Mouse (Mus musculus): ENCODE results near the gene Kbtbd7. TPM values are rescaled to one million over a fixed set of nuclear protein-coding genes. Genes with fewer than 3 reads are reported as not detected.
"Not testable (repeated sequence)": the region's sequence is repeated elsewhere in the genome, so short reads cannot be mapped to it uniquely, and the experiment has no call there.

Gene Kbtbd7
- total RNA-seq (2021), result 10 to 100 TPM; 37.5 to 40.7 TPM

DNA sequence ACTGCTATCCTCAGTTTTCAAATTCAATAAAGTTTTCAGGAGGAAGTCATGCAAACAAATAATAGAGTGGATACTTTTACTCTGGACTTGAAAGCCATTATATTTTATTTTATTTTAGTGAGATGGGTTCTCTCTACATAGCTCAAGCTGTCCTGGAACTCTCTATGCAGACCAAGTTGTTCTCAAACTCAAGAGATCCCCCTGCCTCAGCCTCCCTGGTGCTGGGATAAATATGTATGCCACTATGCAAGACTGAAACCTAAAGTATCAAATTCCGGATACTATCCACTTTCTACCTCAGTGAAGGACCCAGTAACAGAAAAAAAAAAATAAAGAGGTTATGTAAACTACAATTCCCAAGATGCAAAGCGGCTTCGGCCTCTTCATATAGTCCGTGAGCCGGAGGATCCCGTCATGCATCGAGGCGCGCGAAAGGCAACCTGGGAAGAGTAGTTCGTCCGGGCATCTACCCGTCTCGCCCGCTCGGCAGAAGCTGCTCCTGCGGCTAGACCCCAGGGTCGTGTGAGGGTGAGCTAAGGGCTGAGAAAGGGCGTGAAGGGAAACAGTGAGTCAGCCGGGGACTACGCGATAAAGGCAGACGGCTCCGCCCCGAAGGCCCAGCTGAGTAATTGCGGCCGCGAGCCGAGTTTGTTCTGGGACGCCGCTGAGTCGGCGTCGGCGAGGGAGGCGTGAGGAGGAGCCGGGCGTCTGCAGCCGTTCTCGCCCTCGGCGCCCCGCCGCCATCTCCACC lies at the start of gene Kbtbd7:
Kbtbd7 (plus strand) TSS at position 533 of the 751 bp plus-strand sequence.
- intact Hi-C loops (cut with DNase I), result no loop called here
- peak; percentile 93 for DNase-seq

DNA sequence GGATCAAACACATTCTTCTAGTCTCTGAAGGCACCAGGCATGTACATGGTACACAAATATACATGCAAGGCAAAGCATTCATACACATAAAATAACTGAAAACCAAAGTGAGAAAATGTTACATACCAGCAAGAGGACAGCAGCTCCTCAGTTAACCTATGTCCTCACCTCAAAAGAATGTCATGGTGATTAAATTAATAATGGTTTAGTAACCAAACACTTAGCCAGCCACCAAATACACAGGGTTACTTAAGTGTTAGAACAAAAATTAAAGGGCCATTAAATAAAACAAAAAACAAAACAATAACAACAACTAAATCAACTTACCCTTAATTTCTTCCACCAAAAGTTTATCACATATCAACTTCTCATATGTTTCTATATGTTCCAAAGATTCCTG lies 49.3 kb upstream of the Kbtbd7 start:
- no peak for DNase-seq
- intact Hi-C loops (cut with DNase I), result no loop called here

DNA sequence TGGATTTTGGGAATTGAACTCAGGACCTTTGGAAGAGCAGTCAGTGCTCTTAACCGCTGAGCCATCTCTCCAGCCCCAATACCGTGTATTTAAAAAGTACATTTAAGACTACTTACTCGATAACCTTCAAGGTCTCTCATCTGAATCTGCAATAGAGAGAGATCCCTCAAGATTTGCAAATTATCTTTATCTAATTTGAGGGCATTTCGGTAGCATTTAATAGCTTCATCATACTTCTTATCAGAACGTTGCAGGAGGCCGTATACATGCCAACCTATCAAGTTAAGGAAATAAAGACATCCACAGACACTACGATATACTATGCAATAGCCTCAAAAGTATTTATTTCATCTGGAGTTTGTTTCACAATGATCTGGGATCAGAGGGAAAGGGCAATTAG lies 43.2 kb upstream of the Kbtbd7 start:
- intact Hi-C loops (cut with DNase I), result no loop called here
- DNase-seq, result no peak

DNA sequence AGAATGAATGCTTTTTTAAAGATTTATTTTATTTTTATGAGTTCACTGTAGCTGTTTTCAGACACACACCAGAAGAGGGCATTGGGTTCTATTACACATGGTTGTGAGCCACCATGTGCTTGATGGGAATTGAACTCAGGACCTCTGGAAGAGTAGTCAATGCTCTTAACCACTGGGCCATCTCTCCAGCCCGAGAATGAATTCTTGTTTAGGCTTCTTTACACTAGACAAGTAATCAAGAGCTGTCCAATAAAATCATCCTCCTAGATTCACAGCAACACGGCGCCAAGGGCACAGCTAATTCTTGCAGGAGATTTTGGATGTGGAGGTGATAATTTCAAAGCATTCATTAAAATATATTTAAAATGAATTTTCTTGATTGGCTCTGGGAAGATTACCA lies 38.0 kb upstream of the Kbtbd7 start:
- no peak for DNase-seq
- intact Hi-C loops (cut with DNase I), result loop anchor here (5.0 kb wide), 1 partner anchor 36 kb away; no protein-coding TSS in a partner anchor

DNA sequence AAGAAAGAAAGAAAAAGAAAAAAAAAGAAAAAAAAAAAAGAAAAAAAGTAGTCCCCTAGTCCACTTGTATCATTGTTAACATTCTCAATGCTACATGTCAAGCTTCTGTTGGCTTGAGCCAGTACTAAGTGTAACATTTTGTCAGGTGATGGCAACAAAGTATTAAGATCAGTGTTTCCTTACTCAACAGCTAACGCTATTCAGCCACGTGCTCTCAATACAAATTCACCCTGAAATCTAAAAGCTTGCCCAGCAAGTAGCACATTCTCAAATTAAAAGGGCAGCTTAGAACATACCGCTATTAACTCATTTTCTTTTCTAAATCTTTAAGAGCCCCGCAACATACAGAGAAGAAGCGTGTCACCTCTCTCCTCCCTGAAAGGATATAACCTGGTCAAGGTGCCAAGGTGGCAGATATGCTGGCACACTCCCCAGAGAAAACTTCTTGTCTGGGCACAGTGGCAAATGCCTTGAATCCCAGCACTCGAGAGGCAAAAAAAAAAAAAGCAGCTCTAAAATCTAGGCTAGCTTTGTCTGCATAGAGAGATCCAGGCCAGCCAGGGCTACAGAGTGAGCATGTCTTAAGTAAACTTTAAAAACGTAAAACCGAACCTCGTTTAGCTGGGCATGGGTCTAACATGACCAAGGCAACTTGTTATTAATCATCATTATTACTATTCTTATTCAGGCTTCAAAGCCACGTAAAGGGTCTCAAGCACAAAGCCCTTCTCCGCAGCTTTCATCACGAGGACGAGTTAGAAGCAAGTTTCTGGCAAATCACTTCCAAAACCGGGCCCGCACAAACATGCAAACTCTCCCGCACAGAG lies 36.7 kb upstream of the Kbtbd7 start:
- intact Hi-C loops (cut with DNase I), result loop anchor here (5.0 kb wide), 1 partner anchor 37 kb away; no protein-coding TSS in a partner anchor
- DNase-seq, result peak; percentile 8

DNA sequence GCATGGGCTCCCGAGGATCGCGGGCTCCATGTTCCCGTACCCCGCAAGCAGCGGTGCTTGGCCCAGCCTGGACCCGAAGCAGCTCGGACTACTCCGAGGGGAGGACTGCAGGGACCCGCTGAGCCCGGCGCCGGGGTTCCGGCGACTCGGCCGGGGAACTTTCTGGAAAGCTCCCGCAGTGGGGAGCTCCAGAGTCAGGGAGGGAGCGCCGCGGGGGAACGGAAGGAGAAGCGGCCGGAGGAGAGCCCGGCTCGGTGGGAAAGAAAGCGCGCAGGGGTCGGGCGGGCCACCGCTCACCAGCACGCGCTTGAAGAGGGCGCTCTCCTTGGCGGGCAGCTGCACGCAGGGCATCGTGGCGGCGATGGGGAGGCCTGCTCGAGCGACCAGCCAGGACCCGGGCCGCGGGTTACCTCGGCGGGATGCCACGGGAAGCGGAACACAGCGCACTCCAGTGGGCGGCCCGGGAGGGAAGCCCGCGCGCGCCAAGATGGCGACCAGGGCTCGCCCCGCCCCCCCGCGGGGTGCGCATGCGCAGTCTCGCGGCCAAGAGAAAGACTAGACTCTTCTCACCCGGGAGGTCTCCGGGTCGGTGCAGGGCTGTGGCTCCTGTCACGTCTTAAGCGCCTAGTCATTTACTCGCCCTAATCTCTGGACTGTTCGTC lies 35.9 kb upstream of the Kbtbd7 start, which contains the start of gene Naa16:
Naa16 (minus strand) TSS at position 514 of the 662 bp plus-strand sequence.
- DNase-seq, result peak; percentile 96
- intact Hi-C loops (cut with DNase I), result no loop called here

DNA sequence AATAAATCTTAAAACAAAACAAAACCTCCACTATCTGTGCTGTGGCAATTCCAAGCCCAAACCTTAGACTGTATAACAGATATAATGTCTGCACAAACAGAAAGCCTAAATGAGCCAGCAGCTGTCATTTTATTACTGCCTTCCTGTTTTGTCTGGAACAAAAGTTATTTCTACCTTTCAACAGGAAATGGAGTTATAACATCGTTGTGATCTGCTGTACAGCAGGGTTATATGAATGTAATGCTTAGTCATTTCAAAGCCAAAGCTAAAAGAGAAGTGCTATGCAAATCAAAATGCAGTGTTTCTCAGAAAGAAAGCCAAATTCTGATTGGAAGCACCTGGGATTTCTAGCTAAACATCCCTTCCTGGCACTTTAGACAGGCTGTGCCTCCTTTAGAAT lies 33.0 kb upstream of the Kbtbd7 start:
- no peak for DNase-seq
- intact Hi-C loops (cut with DNase I), result no loop called here

DNA sequence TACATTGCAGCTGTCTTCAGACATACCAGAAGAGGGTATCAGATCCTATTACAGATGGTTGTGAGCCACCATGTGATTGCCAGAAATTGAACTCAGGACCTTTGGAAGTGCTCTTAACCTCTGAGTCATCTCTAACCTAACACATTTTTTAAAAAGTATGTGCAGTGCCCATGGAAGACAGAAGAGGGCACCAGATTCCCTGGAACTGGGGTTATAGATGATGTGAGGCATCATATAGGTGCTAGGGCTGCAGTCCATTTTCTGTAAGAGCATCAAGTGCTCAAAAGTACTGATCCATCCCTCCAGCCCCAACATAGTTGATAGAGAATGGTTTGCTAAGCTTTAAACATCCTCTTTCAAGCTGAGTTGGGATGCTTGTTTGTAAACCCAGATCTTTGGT lies 31.7 kb upstream of the Kbtbd7 start:
- intact Hi-C loops (cut with DNase I), result no loop called here
- DNase-seq, result no peak

DNA sequence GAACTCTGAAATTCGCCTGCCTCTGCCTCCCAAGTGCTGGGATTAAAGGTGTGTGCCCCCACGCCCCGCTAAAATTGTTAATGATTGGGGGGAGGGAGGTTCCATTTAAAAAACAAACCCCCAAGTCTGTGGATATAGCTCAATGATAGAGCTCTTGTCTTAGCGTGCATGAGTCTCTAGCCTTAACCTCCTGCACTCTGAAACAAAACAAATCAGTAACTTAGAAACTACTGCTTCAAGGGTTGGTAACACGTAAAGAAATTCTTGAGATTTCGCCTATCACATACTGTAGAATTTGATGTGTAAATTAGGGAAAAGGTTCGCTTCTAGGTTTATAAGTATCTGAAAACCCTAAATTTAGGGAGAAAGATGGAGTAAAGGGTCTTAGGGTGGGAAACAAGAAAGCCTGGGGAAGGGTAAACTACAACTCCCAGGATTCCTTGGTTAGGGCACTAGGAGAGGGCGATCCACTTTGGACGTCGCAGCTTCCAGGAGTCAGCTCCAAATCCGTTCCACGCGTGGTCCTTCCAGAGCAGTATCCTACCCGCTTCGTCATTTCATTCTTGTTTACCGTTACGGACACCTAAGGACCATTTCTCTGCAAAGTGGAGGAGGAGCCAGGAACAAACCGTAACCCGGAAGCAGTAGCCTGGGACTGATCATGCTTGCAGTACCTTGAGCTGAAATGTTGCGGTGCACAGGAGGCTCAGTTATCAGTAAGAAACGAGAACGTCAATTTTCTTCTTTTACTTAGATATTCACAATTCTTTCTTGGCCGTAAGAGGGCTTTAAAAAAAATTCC lies 28.8 kb upstream of the Kbtbd7 start, which contains the start of gene Mtrf1:
Mtrf1 (plus strand) TSS at position 452 of the 802 bp plus-strand sequence.
- peak; percentile 56 for DNase-seq
- intact Hi-C loops (cut with DNase I), result loop anchor here (5.0 kb wide), 1 partner anchor 70 kb away; no protein-coding TSS in a partner anchor

DNA sequence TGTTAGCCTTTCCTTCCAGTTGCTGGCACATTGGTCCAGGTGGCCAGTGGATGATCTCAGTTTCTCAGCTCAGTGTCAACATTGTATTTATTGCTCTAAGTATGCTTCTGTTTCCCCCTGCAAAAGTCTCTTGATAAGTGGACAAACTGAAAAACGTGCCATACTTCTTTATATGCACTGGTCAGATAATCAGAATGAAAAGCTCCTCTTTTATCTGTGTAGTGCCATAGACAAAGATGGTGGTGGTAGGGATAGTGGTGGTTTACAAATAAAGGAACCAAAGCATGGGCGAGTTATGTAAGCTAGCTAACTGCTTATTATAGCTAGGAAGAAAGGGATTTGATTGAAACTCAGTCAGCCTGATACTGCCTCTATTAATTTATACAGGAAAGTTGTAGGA lies 18.7 kb upstream of the Kbtbd7 start:
- intact Hi-C loops (cut with DNase I), result no loop called here
- no peak for DNase-seq

DNA sequence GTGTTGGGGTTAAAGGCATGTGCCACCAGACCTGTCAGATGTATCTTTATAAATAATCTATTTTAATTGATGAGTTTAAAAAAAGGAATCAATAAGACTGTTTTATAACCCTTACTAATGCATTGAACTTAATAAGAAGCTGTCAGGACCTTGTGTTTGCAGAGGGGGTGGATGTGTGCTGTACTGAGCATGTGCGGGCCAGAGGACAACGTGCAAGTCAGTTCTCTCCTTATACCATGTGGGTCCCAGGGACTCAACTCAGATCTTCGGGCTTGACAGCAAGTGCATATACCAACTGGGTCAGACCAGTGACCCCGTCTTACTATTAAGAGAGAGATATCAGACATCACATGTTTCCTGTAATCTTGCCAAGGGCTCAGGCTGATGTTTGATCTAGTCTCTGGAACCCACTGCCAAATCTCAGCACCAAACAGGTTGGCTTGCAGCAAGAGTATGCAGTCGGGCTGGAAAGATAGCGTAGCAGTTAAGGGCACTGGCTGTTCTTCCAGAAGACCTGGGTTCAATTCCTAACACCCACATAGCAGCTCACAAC lies 17.0 kb upstream of the Kbtbd7 start:
- no peak for DNase-seq
- intact Hi-C loops (cut with DNase I), result no loop called here

DNA sequence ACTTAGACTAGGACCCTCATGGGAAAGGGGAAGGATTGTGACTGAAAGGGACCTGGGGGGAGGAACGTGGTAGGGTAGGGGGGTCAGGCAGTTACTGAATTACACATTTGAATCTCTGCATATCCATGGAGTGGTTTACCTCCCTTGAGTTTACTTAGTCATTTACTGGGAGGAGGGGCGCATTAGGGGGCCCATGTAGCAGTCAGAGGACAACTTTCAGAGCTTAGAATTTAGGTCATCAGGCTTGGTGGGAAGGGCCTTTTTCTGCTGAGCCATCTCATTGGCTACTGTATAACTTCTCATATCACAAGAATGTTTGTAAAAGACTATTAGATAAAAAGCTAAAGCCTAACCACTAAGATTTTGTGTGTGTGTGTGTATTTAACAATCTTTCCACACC lies 15.6 kb upstream of the Kbtbd7 start:
- intact Hi-C loops (cut with DNase I), result no loop called here

DNA sequence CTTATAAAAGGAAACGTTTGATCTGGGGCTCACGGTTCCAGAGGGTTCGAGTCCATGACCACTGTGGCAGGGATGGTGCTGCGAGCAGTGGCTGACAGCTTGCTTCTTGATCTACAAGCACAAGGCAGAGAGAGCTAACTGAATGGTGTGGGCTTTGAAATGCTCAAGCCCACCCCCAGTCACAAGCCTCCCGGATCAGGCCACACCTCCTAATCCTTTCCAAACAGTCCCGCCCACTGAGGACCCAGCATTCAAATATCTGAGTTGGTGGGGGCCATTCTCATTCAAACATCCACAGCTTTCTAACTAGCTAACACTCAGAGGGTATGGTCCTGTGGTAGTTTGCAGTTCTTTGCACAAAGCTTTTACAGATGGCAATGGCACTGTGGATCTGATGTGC lies 13.2 kb upstream of the Kbtbd7 start:
- no peak for DNase-seq
- intact Hi-C loops (cut with DNase I), result no loop called here

More for the DNA sequence above, 15.6 kb upstream of the Kbtbd7 start:
- no peak for DNase-seq

DNA sequence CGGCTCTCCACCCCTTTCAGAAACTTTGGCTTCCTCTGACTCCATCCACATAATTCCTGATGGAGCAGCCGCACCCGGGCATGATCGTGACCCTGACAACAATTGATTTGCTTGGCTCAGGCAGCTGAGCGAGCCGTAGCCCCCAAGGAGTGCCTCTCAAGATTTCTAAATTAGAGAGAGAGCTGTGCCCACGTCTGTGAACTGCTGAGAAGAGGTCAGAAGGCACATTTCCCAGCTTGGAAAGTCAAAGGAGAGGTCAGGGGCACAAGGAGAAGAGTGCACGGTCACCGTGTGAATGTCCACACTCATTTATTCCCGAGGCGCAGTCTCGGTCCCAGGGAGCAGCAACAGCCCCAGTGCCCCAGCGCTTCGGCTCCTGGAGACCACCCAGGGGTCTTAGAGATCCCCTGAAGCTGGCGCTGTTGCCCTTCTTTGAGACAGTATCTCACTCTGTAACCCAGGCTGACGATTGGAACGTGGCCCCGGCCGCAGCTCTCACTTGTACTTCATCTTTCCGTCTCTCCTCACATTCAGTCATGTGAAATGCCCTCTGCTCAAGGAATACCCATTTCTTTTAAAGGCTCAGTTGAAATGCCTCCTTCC lies 6.1 kb upstream of the Kbtbd7 start:
- DNase-seq, result peak; percentile 37
- intact Hi-C loops (cut with DNase I), result no loop called here

DNA sequence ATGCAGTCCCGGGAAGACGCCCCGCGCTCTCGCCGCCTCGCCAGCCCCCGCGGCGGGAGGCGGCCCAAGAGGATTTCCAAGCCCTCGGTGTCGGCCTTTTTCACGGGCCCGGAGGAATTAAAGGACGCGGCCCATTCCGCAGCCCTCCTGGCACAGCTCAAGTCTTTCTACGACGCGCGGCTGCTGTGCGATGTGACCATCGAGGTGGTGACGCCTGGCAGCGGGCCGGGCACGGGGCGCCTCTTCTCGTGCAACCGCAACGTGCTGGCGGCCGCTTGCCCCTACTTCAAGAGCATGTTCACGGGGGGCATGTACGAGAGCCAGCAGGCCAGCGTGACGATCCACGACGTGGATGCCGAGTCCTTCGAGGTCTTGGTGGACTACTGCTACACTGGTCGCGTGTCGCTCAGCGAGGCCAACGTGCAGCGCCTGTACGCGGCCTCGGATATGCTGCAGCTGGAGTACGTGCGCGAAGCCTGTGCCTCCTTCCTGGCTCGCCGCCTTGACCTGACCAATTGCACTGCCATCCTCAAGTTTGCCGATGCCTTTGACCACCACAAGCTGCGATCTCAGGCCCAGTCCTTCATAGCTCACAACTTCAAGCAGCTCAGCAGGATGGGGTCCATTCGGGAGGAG lies 537 bp downstream of the Kbtbd7 start:
- intact Hi-C loops (cut with DNase I); DNase-seq: not testable (repeated sequence)

DNA sequence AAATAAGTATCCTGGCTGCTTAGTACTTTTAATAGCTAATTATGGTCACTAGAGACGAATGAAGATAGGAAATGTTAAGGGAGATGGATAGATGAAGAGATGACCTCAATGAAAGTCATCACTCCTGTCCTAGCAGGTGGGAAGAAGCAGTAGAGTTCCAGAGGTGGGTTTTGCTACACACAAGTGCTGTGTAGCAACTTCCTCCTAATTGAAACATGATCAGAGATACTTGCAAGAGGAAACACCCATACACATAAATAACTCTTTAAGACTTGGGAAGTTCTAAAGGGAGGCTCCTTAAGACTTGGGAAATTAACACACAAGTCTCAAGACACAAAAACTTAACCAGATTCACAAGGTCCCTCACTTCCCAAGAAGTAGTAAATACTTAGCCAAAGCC lies 7.8 kb downstream of the Kbtbd7 start:
- DNase-seq, result no peak
- intact Hi-C loops (cut with DNase I), result no loop called here

DNA sequence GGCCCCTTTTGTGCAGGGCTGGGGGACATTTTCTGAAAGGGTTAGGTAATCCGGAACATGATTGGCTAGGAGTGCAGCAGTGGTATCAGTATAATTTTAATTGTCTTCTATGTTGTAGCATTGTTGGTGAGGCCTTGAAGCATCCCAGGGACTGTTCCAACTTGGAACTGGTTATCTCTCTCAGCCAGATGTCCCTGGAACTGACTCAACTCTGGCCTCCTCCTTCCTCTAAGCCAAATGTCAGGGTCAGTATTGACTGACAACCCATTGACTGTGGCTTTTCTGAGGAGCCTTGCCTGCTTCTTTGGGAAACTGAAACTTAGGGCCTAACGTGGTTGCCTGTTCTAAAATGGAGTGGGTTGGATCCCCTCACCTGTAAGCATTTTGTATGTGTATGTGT lies 14.3 kb downstream of the Kbtbd7 start:
- intact Hi-C loops (cut with DNase I), result no loop called here
- DNase-seq, result no peak

DNA sequence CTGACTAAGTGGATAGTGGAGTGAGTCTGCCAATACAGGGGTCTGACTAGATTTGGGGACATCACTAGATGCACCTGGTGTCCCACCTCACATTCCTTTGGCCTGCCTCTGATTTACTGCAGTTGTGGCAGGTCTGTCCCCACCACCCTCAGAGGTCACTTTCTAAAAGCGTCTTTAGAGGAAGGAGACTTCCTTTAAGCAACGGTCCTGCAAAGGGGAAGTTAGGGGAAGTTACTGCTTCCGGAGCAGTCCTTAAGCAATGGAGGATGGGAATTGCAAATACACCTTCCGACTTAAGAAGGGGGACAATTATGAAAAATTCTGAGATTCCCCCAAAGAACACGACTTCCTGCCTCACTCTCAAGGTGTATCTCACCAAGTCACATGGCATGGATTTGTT lies 15.1 kb downstream of the Kbtbd7 start:
- intact Hi-C loops (cut with DNase I), result no loop called here

DNA sequence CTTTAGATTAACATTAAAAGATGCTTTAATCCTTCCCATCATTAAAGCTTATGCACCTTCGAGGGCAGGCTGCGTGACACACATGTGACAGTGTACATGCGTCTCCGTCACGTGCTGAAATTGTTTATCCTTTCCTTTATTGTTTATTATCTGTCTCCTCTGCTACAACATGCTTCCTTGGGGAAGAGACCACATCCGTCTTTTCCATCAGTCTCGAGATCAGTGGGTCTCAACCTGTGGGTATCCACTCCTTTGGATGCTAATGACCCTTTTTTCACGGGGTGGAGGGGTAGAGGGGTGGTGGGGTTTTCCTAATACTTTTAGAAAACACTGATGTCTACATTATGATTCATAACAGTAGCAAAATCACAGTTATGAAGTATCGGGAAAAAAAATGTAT lies 18.3 kb downstream of the Kbtbd7 start:
- intact Hi-C loops (cut with DNase I), result no loop called here
- no peak for DNase-seq

More for the DNA sequence above, 15.1 kb downstream of the Kbtbd7 start:
- no peak for DNase-seq

Data from left cerebral cortex, postnatal 4 days (tissue).